Mouse (Mus musculus): ENCODE data around the gene Enpp4.

Gene Enpp4

DNA sequence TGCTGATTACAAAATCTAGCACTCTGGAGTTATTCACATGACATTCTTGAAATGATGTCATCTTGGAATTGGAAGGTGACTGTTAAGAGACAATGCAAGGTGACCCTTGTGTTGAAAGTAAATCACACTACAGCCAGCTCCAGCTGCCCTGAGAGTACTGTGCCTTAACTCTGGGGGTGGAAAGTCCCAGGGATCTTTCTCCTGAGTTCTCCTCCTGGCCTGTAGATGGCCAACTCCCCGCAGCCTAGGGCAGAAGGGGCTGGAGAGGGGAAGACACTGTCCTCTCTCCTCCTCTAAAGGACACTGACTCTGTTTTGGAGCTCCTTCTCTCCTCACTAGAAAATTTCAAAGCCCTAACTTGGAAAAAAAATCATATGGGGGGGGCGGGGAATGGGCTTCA, 14.1 kb downstream of the Enpp4 start:
- no peak for DNase-seq (ENCODE audit: low spot score)

DNA sequence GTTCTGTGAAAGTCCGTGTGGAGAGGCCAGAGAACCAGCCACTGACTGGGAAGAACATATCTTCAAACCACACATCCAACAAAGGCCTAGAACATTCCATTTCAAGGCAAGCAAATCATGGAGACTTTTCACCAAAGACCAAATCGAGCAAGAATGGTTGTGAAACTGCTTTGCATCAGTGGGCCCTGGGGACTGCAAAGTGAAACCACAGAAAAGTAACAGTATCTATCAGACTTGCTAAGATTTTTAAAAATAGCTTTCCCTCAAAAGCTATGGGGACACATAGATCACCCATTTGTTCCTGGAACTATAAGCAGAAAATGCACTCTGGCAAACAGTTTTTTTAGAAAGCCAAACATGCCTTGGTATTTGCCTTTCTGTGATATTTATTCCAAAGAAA, 14.7 kb downstream of the Enpp4 start:
- DNase-seq (ENCODE audit: low spot score) = no peak

DNA sequence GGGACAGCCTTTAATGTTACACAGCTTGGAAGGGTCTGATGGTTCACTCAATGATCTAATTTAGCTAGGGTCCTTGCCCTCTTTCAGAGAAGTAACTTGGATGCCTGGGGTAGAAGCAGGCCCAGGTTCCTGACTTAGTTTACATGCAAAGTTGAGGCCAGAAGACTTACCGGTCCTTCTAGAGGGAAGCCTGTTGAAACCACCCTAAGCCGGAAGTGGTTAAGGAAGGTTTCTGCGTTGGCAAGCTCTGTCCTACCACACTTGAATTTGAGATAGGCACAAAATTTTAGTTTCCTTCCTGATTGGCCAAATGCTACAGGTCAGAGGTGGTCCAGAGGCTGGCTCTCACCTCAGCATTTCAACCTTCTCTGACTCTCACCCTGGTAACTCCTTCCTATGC, 17.4 kb downstream of the Enpp4 start:
- no peak for DNase-seq (ENCODE audit: low spot score)

DNA sequence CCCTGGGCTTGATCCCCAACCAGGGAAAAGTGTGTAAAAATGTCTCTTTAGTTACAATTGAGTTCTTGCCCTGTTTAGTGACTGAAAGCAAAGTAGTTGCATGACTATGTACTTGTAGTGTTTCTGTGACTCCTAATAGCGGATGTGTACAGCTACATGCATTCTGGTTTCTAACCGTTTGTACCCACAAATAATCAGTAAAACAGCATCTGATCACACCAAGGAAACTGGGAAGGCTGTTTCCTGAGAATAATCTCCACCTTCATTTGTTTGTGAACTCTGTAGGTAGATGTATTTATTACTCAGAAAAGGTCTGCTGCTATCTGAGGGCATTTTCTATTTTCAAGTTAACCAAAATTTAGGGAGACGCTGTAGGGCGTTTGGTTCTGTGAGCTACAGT, 22.5 kb downstream of the Enpp4 start:
- DNase-seq (ENCODE audit: low spot score) = no peak

DNA sequence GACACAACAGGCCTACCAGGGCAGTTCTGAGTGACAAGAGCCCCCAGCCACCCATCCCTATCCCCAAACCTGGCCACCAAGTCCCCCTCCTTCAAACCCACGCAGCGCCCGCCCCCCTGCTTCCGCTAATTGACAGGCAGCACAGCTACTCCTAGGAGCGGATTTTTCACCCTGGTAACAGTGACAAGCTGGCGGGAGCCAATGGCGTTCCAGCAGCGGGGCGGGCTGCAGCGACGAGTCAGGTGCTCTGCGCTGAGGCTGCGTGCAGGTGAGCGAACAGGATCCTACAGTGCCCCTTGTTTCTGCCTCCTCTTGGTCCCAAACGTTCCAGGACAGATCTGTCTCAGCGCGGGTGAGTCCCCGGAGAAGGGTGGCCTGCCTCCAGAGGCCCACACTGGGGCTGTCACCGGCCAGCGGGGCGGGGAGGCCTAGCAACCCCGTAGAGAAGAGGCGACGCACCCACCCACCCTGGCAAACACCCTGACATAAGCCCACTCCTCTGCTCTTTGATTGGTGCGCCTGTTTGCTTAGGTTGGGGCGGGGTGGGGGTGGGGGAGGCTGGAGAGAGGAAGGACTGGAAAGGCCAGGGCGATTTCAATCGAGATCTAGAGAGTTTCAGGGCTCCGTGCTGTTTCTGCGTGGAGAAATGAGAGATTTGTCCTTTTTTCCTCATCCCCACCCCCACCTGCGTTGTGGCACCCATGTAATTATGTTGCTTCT, 26.8 kb downstream of the Enpp4 start, which contains the start of gene Enpp5:
TSS of gene Enpp5 (plus strand) at position 183 of the 720 bp plus-strand sequence.
- peak; percentile 82 for DNase-seq (ENCODE audit: low spot score)

DNA sequence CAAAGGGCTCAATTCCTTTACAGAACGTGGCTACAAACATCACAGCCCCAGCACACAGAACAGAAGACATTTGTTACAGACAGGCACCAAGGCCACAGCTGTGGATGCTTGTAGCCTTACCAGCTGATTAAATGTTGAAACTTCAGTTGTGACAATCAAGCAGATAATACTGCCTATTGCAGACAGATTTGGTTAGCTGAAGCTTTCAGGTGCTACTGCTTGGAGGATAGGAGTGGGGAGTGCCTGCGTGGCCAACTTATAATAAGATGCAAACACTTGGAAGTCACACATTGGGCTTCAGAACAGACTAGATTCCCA, 27.8 kb downstream of the Enpp4 start:
- DNase-seq (ENCODE audit: low spot score) = no peak

DNA sequence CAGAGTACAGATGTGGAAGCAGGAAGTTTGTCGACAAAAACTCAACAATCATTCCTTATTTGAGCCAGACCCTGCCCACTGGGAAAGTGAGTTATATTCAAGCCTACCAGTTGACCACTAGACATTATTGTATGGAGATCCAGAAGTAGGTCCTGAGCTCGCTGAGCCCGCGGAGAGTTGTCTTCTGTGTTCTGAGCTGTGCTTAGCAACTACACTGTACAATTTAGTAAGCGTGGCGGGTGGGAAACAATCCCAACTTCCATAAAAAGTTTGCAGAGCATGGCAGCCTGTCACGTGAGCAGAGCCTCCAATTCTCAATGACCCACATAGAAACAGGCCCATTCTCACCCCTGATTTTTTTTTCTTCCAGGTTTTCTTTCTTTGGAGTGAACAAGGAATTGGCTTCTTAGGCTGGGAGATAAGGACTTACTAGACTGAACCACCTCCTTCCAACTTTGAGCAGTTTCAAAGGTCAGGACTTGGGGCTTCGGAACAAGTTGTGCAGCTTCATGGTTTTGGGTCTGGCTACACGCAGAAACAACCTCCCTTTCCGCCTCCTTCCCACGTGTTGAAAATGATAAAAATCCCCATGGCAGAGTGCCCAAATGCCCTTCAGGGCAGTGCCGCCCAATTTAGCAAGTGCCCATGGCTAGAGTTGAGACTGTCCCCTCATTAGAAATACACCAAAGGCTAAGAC, 28.3 kb downstream of the Enpp4 start:
- DNase-seq (ENCODE audit: low spot score) = peak; percentile 53

DNA sequence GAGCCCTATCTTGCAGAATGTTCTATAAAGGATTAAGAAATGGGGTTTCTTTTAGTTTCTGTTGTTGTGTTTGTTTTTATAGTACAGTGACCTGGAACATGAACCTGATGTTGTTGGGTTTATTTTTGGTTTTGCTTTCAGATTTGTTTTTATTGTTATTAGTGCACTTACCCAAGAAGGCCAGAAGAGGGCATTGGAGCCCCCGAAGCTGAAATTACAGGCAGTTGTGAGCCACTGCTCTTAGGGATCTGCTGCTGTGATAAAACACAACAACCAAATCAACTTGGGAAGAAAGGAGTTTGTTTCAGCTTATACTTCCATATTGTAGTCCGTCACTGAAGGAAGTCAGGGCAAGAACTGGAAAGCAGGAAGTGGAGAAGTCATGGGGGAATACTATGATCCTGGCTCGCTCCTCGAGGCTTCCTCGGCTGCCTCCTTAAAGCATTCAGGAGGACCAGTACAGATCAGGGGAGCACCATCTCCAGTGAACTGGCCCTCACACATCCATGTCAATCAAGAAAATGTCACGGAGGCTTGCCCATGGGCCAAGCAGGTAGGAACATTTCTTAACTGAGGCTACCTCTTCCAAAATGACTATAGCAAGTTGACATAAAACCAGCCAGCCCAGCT, 29.4 kb downstream of the Enpp4 start:
- DNase-seq (ENCODE audit: low spot score) = no peak

DNA sequence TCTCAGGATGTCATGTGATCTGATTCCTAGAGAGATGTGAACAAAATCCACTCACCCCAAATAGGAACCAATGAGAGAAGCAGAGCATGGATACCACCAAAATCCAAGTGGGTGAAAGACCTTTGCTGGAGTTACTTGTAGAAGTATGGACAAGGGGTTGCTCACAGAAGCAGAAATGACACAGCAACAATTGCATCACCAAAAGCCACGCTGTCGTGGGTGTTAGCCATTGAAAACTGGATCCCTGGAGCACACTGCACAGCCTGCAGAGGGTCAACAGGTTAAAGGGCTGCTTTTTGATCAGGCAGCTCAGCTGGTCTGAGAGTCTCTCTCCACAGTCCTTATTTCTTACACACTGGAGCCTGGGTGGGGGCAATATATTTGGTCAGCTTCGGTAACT, 30.0 kb downstream of the Enpp4 start:
- no peak for DNase-seq (ENCODE audit: low spot score)

DNA sequence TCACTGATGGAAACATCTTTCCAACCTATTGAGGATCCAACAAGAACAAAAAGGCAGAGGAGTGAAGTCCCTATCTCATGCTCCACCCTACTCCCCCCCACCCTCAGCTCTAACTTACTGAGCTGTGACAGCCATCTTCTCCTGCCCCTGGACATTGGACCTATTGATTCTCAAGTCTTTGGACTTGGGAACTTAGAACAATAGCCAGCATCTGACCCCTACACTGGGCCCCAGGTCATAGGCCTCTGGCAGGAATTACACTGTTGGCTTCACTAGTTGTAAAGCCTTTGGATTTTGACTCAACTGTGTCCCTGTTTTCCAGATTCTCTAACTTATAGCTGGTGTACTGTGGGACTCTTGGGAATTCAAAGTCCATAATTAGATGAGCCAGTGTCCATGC, 33.9 kb downstream of the Enpp4 start:
- DNase-seq (ENCODE audit: low spot score) = no peak

DNA sequence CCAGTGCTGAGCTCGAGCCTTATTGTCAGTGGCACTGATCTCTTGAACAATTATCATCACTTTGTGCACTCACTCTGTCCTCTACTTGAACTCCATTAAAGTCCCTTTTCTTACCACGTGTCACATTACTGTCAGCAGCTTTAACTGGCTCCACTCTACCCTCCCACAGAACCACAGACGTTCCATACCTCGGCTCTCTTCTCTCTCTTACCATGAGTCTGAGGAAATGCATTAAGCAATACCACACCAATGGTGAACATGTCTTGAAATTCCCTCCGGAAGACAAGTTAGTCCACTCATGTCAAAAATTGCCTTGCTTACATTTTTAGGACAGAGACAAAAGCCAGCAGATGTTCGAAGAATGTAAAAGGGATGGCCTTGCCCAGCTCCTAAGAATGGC, 36.7 kb downstream of the Enpp4 start:
- DNase-seq (ENCODE audit: low spot score) = no peak

DNA sequence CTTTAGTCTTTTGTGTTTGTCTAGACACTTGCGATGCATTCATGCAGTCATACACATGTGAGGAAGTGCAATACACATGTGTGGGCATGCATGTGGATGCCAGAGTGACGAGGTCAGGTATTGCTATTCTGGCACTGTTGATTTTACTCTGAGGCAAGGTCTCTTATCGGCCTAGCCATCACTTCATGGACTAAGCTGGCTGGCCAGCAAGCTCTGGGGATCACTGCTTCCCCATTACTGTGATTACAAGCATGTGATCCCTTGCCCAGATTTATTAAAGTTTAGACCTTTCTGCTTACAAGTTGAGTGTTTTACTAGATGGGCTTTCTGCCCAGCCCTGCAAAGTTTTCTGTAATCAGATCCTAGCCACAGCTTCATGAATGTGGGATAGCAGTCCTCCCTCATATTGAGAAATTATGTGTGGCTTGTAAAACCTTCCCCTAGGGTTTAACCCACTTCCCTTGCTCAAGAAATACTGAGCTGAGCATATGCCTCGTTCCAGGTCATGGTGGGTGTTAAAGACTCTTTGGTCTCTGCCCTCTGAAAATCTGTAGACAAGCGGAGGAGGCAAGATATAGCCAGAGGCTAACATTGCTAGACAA, 44.2 kb downstream of the Enpp4 start:
- no peak for DNase-seq (ENCODE audit: low spot score)

DNA sequence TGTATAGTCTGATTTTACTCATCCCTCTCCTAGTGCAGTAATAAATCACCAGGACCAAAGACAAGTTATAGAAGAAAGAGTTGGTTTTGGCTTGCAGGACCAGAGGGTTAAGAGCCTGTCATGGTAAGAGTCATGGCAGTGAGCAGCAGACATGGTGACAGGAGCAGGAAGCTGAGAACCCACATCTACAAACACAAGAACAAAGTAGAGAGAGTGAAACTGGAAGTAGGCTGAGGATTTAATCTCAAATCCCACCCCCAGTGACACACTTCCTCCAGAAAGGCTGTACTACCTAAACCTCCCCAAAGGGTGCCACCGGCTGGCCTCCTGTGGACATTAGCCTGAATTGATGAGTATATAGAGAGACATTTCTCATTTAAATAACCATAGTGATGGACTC, 44.8 kb downstream of the Enpp4 start:
- no peak for DNase-seq (ENCODE audit: low spot score)

DNA sequence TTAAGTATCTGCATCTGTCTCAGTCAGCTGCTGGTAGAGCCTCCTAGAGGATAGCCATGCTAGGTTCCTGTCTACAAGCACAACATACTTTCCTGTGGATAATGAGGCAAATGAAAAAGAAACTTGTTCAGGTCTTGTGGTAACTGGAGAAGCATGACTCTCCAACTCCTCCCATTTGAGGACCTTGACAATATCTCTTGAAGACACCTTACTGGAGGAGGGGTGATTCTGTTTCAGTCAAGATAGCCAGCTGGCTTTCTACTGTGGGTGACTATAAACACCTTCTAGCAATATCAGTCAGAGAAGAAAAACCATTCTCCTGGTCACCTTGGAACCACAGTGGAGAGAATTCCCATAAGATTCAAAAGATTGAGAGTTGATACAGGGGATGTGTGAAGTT, 47.5 kb downstream of the Enpp4 start:
- no peak for DNase-seq (ENCODE audit: low spot score)

DNA sequence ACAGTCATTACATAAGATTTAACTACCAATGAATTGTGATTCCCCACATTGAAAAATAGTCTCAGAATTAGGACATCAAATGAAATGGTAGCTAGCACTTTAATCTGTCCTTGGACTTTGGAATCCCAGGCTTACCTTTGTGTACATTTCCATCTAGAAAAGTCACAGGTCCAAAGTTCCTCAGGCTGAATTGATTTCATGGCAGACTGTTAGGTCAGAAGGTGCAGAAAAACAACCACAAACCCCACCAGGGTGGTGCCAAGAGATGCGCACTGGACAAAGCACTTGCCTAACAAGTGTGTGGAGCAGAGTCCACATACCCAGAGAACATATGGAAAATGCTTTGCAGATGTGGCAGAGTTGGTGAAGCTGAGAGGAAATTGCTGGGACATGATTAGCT, 48.5 kb downstream of the Enpp4 start:
- DNase-seq (ENCODE audit: low spot score) = no peak

DNA sequence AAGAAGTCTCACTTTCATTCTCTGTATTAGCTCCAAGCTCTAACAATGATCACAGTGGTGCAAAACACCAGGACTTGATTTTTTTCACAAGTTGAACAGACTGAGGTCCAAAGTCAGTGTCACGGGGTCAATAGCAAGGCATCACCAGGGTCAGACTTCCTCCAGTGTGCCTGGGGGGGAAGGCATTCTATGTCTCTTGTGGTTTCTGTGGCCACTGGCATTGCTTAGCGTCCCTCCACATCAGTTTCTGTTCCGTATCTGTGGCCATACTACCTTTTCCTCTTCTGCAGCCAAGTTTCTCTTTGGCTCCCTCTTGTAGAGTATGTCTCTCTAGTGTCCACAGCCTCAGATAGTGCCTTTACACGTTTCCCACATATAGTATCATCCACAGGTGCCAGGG, 52.2 kb downstream of the Enpp4 start:
- no peak for DNase-seq (ENCODE audit: low spot score)

Measured in testis, postnatal 14 days (tissue).